Mouse (Mus musculus) heart, postnatal 0 days (tissue): ENCODE results near the gene Tmcc1. TPM values are rescaled to one million over a fixed set of nuclear protein-coding genes. Genes with fewer than 3 reads are reported as not detected.
"Not testable (repeated sequence)": the region's sequence is repeated elsewhere in the genome, so short reads cannot be mapped to it uniquely, and the experiment has no call there.

Experiments used
- ATAC-seq: fragments of 200-750 bp; cut with Nextera tagmentation; 2 replicates; pipeline ENCODE4 v1.8.0; 2017; ENCODE audit warnings: low read depth, moderate number of reproducible peaks, moderate library complexity; ENCODE audit not compliant: insufficient read depth
- DNase-seq: peaks from one replicate; pipeline ENCODE4 v3.0.0-alpha.2; 2016; ENCODE audit warnings: low spot score
- H3K27ac ChIP-seq: fragments of 300-500 bp; sonication (generic); 2 replicates; pipeline ENCODE4 v1.5.1; 2014; ENCODE audit warnings: low read depth, mild to moderate bottlenecking
- H3K27me3 ChIP-seq: fragments of 300-500 bp; sonication (generic); 2 replicates; pipeline ENCODE4 v1.6.1; 2014; ENCODE audit warnings: low read length, mixed read lengths; ENCODE audit not compliant: control insufficient read depth, insufficient read depth
- H3K36me3 ChIP-seq: fragments of 300-500 bp; sonication (generic); replicated peaks from 2 replicates; pipeline ENCODE4 v1.6.1; 2014; ENCODE audit warnings: low read length, mixed read lengths; ENCODE audit not compliant: control insufficient read depth, insufficient read depth
- H3K4me1 ChIP-seq: fragments of 300-500 bp; sonication (generic); 2 replicates; pipeline ENCODE4 v1.6.1; 2014; ENCODE audit warnings: antibody characterized with exemption; ENCODE audit not compliant: control insufficient read depth, insufficient read depth
- H3K4me2 ChIP-seq: fragments of 300-500 bp; sonication (generic); 2 replicates; pipeline ENCODE4 v1.6.1; 2014; ENCODE audit warnings: low read depth, mild to moderate bottlenecking, low read length, moderate library complexity
- H3K4me3 ChIP-seq: fragments of 300-500 bp; sonication (generic); 2 replicates; pipeline ENCODE4 v1.5.1; 2014; ENCODE audit warnings: low read depth, low read length
- H3K9ac ChIP-seq: fragments of 300-500 bp; sonication (generic); replicated peaks from 2 replicates; pipeline ENCODE4 v1.6.1; 2014; ENCODE audit warnings: low read depth, low read length, mixed read lengths
- H3K9me3 ChIP-seq: fragments of 300-500 bp; sonication (generic); replicated peaks from 2 replicates; pipeline ENCODE4 v1.6.1; 2016; ENCODE audit warnings: low read length; ENCODE audit not compliant: control insufficient read depth
- CTCF ChIP-seq: IDR thresholded peaks from 2 replicates; pipeline ENCODE4 v1.5.1; 2016; ENCODE audit warnings: antibody characterized with exemption, control low read depth, low read depth
- EP300 ChIP-seq: IDR thresholded peaks from 2 replicates; pipeline ENCODE4 v1.6.1; 2016; ENCODE audit warnings: antibody characterized with exemption, low read depth
- WGBS: fragments of 180-500 bp; shearing (Covaris S2); extraction: QIAGEN DNeasy Blood & Tissue Kit; methylation state at CpG from one replicate; pipeline ENCODE4 v1.1.7; 2014; 5-methylcytosine and 5-hydroxymethylcytosine counted together
- polyA plus RNA-seq: library from polyadenylated mRNA; unstranded; fragments of >200 nt; fragmentation: Nextera tagmentation; extraction: Ambion mirVana; gene quantifications from 2 replicates; pipeline ENCODE4 v1.2.1, GENCODE M21; 2015
- total RNA-seq: library from RNA; depleted of rRNA; stranded (reverse); fragments of >200 nt; gene quantifications from 2 replicates; pipeline ENCODE4 v1.2.3, GENCODE M21; 2014; ENCODE audit warnings: low replicate concordance

Gene Tmcc1
- total and polyA plus RNA-seq, 2 experiments from 2014 or later, result 6.9 to 21.1 TPM

GRCm38 (mm10) chr6:116131771-116132170 is 61.5 kb downstream of the Tmcc1 start:
- 86% methylated on average over 1 of the region's 1 CpGs for WGBS

GRCm38 (mm10) chr6:116128710-116129109 is 64.6 kb downstream of the Tmcc1 start:
- TF ChIP-seq CTCF, result peak; percentile 89
- no peak for TF ChIP-seq EP300
- 7% methylated on average over 1 of the region's 1 CpGs for WGBS
- Histone ChIP-seq H3K27ac (no peak overlapping the region), H3K9ac (no peak overlapping the region), H3K27me3 (no peaks in the 10 kb centered on the region), H3K4me1 (no peaks in the 10 kb centered on the region; the same call in 1 of the 2 replicates), H3K36me3 (peaks cover 1% of the 10 kb centered on the region; the same call in 1 of the 2 replicates), H3K4me3 (no peak overlapping the region), H3K9me3 (no peaks in the 10 kb centered on the region), H3K4me2 (no peak overlapping the region)
- DNase-seq (peak; percentile 58), ATAC-seq (no peak)

More at GRCm38 (mm10) chr6:116131771-116132170, 61.5 kb downstream of the Tmcc1 start:
- Histone ChIP-seq H3K27ac (no peak overlapping the region), H3K4me1 (no peaks in the 10 kb centered on the region), H3K4me3 (no peak overlapping the region), H3K9ac (no peak overlapping the region), H3K9me3 (no peaks in the 10 kb centered on the region), H3K4me2 (no peak overlapping the region), H3K36me3 (peaks cover 5% of the 10 kb centered on the region; the same call in 1 of the 2 replicates), H3K27me3 (no peaks in the 10 kb centered on the region)
- ATAC-seq (no peak), DNase-seq (no peak)
- TF ChIP-seq EP300 (no peak), CTCF (no peak)

GRCm38 (mm10) chr6:116127918-116128443 is 65.3 kb downstream of the Tmcc1 start:
- H3K9ac ChIP-seq, result no peak overlapping the region
- ATAC-seq, result no peak

GRCm38 (mm10) chr6:116126577-116126976 is 66.7 kb downstream of the Tmcc1 start:
- ATAC-seq (no peak), DNase-seq (no peak)
- Histone ChIP-seq H3K9me3 (no peaks in the 10 kb centered on the region), H3K4me3 (no peak overlapping the region), H3K4me1 (no peaks in the 10 kb centered on the region; the same call in 1 of the 2 replicates), H3K9ac (no peak overlapping the region), H3K27ac (no peak overlapping the region), H3K27me3 (no peaks in the 10 kb centered on the region), H3K4me2 (no peak overlapping the region), H3K36me3 (no peaks in the 10 kb centered on the region)
- TF ChIP-seq EP300 (no peak), CTCF (no peak)

More at GRCm38 (mm10) chr6:116127918-116128443, 65.3 kb downstream of the Tmcc1 start:
- Histone ChIP-seq H3K4me3 (no peak overlapping the region), H3K4me2 (no peak overlapping the region), H3K4me1 (no peaks in the 10 kb centered on the region; the same call in 1 of the 2 replicates), H3K27me3 (no peaks in the 10 kb centered on the region), H3K36me3 (no peaks in the 10 kb centered on the region), H3K27ac (no peak overlapping the region), H3K9me3 (no peaks in the 10 kb centered on the region)
- TF ChIP-seq EP300, result no peak
- no peak for TF ChIP-seq CTCF
- no peak for DNase-seq

GRCm38 (mm10) chr6:116122881-116123280 is 70.4 kb downstream of the Tmcc1 start:
- TF ChIP-seq EP300 (no peak), CTCF (no peak)
- H3K36me3 ChIP-seq, result no peaks in the 10 kb centered on the region
- H3K4me1 ChIP-seq, result no peaks in the 10 kb centered on the region; the same call in 1 of the 2 replicates
- WGBS, result 82% methylated on average over 1 of the region's 1 CpGs
- DNase-seq, result no peak
- H3K4me2 ChIP-seq, result no peak overlapping the region
- ATAC-seq, result no peak
- no peaks in the 10 kb centered on the region for H3K27me3 ChIP-seq
- H3K9me3 ChIP-seq, result no peaks in the 10 kb centered on the region
- H3K9ac ChIP-seq, result no peak overlapping the region
- H3K27ac ChIP-seq, result no peak overlapping the region
- no peak overlapping the region for H3K4me3 ChIP-seq

- Histone ChIP-seq H3K4me3 (no peak overlapping the region), H3K4me1 (no peaks in the 10 kb centered on the region), H3K27me3 (no peaks in the 10 kb centered on the region), H3K4me2 (no peak overlapping the region), H3K9me3 (no peaks in the 10 kb centered on the region), H3K9ac (no peak overlapping the region), H3K27ac (no peak overlapping the region), H3K36me3 (no peaks in the 10 kb centered on the region)
- DNase-seq, result no peak
- 75% methylated on average over 4 of the region's 4 CpGs for WGBS
- TF ChIP-seq EP300, result no peak
- TF ChIP-seq CTCF, result no peak
- no peak for ATAC-seq
These were observed 73.6 kb downstream of the Tmcc1 start for GRCm38 (mm10) chr6:116119669-116120068.

- not testable (repeated sequence) for ATAC-seq, H3K4me2 ChIP-seq, H3K27ac ChIP-seq, H3K4me3 ChIP-seq, H3K36me3 ChIP-seq, H3K9me3 ChIP-seq, H3K27me3 ChIP-seq, H3K4me1 ChIP-seq, H3K9ac ChIP-seq, DNase-seq
- WGBS, result 93% methylated on average over 6 of the region's 6 CpGs
These were observed 76.7 kb downstream of the Tmcc1 start for GRCm38 (mm10) chr6:116116634-116117033.
